Mouse (Mus musculus) brain, adult 2 months (tissue): Measurements from ENCODE around the gene Gm17387.
A peak's percentile ranks its signal among the peaks of the same experiment; 100 is the strongest.
"Not testable (repeated sequence)": the region's sequence is repeated elsewhere in the genome, so short reads cannot be mapped to it uniquely, and the experiment has no call there.

Experiments
- DNase-seq: peaks from one replicate; pipeline ENCODE4 v3.0.0; 2011; ENCODE audit warnings: low read depth, low spot score

Gene Gm17387

DNA sequence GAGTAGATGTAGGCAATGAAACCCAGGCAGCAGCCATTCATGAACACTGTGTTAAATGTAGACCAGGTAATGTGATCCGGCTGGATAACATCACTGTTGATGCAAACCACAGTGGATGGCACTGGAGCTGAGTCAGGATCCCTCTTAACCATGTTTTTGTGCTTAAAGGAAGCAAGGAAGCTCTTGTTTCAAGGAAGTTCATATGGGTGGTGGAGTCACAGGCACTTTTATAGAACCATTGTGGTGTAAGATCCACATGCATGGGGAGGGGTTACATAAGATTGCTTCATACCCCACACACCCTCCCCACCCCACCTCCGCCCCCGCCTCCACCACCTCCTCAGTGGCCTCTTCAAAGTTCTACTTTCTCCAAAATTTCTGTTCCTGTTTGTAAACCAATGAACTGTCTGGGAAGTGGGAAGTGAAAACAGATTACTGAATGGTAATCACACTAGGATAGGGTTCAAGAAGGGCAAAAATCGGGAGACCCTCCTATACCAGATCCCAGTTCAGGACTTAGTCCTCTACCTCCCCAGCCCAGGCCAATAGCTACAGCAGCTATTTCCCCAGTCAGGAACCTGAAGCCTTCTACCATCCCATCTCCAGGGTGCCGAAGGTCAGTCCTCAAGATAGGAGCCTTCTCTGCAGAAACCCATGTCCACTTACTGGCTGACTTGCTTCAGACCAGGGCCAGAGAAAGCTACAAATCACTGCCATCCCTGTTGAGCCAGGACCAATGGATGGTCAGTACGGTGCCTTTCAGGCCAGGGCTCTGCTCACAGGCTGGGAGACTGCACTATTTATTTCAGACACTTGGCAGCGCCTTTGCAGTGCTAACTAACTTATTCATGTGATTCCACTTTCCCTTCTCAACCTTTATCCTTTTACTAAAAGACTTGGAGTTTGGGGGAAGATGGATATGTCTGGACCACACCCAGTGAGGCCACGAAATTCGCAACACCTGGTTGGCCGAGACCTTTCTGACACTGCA, 11.9 kb upstream of the Gm17387 start:
- DNase-seq = no peak

DNA sequence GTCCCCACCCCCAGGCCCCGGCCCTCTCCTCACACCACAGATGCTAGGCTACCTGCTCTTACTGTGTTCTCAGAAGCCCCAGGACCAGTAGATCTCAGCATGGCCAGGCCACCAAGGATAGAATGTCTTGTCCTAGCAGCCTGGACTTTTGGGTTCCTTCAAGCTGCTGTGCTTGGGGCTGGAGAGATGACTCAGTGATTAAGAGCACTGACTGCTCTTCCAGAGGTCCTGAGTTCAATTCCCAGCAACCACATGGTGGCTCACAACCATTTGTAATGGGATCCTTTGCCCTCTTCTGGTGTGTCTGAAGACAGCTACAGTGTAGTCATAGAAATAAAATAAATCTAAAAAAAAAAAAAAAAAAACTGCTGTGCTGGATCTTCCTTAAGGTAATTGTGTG, 11.1 kb upstream of the Gm17387 start, which contains the start of gene Ifitm6:
Gene Ifitm6, minus strand, starts transcription at position 101 of the 400 bp plus-strand sequence.
- DNase-seq = not testable (repeated sequence)

DNA sequence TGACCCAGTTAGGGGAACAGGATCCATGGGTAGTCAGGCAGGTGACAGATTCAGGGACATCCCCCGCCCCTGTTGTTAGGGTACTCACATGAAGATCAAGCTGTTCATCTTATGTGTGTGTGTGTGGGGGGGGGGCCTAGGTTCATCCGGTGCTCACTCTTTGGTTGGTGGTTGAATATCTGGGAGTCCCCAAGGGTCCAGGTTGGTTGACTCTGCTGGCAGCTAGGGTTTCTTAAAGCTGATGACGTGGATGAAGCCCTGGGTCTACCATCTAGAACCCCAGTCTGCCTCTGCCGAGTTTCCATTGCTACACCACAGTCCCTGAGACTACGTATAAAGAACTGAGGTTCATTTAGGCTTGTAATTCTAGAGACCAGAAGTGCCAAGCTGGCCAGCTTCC, 9.9 kb upstream of the Gm17387 start:
- DNase-seq = no peak

DNA sequence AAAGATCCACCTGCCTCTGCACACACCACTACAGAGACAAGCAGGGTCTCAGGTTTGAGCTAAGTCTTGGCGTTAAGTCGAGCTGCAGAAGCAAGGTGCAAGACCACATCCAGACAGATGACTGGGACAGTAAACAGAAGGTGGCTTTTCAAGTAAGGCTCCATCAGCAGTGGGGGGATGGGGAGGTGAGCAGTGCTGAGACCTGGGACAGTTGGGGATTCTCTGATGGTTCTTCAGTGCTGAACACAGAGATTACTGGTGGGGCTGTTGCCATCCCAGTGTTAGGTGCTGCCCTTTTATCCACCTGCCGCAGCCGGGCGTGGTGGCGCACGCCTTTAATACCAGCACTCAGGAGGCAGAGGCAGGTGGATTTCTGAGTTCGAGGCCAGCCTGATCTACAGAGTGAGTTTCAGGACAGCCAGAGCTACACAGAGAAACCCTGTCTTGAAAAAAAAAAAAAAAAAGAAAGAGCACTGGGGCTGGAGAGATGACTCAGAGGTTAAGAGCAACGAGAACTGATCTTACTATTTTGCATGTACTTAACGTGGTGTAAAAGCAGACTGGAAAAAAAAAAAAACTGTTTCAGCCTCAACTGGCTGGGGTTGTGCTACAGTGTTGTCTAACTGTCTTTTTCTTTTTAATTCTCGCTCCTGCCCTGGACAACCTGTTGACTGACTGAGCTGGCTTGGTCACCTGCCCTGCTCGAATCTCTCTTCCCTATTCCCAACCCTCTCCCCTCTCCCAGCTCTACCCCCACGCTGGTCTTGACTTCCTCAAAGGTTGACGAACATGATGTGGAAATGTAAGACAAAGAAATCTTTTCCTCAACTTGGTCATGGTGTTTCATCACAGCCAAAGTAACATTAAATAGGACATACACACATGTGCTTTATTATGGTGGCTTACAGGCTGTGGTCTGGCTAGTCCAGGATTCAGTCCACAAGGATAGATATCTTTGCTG, 7.2 kb upstream of the Gm17387 start:
- no peak for DNase-seq

DNA sequence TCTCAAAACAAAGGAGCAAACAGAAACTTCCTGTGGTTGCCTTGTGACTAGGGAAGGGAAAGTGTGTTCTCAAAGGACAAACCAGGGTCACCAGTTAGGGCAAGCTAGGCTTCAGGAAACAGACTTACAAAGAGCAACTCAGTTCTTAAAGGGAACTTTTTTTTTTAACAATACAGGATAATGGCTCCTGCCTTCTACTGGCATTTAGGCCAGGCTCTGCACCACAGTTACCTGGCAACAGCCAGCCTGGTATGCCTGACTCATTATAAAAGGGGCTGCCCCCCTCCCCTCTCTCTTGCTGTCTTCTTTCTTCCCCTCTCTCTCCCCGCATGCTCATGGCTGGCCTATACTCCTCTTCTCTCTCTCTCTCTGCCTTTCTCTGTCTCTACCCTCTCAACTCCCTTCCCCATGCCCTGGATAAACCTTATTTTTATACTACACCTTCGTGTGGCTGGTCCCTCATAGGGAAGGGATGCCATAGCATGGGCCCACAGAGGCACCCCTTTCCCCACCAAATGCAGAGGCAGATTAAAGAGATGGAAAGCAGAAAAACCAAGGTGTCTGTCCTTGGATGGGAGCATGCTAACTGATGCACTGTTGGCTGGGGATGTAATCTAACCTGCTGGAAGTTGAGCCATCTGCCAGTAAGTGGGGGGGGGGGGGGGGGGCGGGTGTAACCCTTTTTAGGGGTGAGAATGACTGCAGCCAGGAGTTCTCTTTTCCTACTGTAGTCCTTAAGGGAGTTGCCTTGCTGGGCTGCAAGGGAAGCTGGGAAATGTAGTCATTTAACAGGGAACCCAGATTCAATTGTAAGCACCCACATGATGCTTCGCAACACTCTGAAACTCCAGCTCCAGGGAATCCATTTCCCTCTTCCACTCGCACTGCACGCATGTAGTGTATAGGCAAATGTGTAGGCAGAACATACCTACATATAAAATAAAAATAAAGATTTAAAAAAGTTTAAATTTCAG, 3.8 kb upstream of the Gm17387 start:
- DNase-seq = peak; percentile 47

DNA sequence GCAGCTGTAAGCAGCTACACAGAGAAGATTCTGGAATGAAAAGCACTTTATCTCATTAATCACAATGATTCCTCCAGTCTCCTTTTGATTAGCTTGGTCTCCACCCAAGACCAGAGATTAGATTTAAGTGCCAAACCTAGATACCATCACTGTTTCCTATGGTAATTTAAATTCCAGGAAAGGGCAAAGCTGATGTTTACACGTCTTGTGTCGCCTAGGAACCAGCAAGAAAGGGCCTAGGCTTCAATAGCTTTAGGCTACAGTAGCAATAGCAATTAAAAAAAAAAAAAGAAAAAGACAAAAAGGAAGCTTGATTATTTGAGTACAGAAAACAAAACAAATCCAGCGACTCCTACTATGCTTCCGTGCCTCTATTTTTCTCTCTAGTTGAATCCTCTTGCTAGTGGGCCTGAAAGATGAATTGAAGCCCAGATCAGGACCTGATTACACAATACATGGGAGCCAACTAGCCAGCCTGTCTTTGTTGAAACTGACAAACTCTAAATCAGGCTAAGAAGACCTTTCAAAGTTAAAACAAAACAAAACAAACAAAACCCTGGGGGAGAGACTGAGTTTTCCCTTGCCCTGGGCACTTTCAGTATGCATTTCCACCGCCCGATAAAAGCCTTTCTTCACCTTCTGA, 2.7 kb upstream of the Gm17387 start:
- no peak for DNase-seq

DNA sequence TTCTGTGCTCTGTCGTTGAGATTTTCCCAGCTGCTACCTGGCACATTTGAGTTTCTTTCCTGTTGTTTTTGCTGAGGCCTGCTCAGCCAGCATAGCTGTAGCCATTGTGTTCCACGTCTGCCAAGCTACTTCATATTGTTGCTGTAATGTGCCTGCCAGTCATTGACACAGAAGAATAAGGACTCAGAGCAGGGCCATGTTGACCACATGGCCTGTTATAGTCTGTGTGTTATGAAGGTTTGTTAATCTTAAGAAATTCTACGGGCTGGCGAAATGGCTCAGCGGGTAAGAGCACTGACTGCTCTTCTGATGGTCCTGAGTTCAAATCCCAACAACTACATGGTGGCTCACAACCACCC, 2.2 kb upstream of the Gm17387 start:
- DNase-seq = no peak

DNA sequence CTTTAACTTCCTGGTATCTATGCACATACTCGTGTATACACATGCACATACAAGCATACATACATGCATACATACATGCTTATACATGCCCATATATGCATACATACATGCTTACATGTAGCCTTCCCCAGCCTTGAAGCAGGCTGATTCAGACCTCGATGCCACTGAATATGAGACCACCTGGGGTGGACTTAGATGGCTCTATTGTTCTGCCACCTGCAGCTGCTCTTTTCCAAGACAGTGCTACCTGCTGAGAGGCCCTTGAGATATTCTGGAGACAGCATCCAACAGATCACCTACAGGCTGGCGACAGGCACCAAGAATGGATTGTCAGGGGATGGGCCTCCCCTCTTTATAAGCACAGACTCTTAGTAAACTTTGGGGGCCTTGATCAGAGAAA, 1.5 kb downstream of the Gm17387 start:
- no peak for DNase-seq

DNA sequence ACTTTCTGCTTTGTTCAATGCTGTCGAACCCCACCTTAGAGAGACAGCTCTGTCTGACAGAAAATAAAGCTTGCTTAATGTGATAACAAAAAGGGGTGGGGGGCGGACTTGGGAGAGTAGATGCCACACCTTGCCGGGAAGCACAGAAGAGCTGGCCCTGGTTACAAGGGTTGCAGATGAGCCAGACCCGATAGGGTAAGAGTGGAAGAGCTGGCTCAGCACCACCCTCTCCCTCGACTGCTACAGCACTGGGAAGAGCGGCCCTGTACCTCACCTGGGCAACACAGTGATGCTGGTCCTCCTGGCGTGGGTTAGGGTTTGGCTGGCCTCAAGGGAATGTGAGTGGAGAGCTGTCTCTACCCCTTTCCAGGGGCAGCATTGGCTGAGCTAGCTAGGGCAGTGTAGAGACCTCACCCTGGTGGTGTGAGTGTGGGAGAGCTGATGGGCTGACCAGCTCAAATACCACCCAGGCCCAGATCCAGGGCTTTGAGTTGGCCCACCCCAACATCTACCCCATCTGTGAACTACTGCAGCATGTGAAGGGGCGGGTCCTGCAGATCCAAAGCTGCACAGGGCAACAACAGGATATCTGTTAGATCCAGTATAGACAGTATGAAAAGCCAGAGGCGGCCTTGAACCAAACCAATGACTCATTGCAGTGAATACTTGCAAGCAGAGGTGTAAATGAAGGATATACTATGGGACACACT, 3.7 kb downstream of the Gm17387 start:
- DNase-seq = no peak

DNA sequence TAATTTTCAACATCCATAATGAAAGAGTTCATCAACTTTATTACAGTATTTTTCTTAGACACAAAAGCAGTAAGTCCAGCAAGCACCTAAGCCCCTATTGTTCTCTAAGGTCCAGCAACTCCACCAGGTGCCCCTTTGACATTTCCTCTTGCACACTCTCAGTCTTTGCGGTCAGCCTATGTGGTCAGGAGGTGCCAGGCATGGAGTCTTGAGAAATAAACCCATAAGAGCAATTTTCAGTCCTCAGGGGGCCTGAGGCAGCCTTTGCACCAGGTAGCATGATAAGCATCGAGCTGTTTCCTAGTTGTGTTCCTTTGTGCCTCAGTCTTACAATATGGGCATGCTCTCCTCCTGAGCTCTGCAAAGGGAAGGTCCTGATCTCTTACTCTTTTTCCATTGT, 7.7 kb downstream of the Gm17387 start:
- not testable (repeated sequence) for DNase-seq

DNA sequence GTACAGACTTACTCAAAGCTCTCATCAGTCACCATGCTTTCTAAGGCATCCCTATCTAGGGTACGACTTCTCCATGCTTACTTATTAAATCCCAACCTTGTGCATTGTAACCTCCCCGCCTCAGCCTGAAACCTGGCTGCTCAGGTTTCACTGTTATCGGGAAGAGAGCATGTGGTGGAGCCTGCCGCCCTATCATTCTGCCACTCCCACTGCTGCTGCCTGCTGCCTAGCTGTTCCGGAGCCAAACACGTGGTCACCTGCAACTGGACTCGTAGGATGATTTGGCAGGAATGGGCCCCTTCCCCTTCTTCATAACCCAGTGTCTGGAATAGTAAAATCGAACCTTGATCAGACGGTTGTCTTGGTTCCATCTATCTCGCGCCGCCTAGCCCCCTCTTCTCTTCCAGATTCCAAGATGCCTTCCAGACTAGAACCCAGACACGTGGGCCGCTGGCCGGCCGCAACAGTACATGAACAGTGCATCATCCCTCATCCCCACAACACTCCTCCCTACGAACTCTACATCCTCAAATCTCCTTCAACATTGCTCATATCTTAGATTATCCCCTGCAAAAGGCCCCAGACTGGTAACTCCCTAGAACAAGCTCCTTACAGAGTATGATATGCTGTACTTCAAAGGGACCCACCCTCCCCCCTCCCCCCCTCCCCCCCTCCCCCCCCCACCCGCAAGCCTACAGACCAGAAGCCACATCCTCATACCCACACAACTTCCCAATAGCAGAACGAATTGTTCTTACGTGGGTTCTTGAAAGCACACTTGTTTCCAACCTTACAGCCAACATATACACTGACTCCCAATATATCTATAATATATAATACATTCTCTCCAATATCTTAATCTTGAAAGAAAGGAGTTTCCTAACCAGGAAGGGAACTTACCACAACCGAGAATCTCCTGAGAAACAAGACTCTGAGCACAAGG, 9.4 kb downstream of the Gm17387 start:
- DNase-seq = no peak

DNA sequence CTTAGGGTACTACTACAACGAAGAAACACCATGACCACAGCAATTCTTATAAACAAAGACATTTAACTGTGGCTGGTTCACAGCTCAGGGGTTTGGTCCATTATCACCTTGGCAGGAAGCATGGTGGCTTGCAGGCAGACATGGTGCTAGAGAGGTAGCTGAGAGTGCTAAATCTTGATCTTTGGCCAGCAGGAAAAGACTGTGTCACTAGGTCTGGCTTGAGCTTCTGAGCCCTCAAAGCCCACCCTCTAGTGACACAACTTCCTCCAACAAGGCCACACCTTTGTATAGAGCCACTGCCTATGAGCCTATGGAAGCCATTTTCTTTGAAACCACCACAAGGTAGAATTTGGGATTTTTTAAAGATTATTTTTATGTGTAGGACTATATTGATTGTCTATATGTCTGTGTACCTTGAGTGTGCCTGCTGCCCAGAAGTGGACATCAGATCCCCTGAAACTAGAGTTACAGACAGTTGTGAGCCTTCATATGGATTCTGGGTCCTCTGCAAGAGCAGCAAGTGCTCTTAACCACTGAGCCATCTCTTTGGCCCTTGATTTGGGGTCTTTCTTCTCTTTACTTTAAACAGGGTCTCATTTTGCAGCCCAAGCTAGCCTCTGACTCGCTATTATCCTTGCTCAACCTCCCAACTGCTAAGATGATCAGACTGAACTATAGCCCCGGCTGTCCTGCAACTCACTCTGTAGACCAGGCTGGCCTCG, 10.6 kb downstream of the Gm17387 start:
- DNase-seq = no peak

DNA sequence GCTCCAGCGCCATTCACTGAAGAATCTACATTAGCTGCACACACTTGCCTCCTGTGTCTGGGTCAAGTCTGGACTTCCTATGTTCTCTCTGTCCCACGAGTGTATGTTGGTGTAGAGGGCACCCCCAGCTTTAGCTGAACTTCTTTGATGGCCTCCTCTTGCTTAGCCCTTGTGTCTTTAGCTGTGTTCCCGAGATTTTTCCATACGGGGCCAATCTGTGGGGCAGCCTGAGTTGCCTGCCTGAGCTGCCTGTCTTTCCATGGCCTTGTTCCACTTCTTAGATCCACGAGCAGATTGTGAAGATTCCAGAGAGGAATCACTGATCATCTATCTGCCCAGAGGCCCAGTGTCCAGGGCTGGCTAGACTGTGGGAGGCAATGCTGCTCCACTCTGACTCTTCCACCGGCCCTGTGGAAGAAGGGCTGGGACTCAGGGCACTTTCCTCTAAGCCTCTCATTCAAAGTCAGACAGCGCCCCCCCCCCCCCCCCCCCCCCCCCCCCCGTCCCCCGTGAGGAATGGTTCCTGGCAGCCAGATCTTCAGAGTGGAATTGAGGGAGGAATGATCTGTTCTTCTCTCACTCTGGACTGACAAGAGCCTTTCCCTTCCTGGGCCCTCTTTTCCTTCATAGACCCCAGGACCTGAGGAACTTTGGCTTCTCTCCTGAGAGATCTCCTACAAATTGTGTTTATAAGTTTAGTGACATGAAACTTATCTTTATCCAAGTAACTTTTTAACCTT, 12.1 kb downstream of the Gm17387 start:
- DNase-seq = no peak

DNA sequence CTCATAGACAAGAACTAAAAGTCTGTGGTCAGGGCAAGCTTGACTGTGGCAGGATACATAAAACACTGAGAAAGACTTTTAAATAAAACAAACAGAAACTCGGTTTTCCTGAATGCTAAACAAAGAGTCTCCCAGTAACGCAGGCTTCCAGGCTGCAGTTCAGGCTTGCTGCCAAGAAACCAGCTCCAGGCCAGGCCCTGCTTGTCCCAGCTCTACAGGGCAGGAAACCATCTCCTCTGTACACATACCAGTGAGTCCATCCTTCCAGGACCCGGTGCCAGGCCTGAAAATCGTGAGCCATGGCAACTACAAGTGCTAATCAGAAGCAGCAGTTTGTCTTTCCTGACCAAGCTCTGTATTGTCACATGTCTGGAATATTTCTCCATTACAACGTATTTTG, 12.7 kb downstream of the Gm17387 start:
- DNase-seq = peak; percentile 42

DNA sequence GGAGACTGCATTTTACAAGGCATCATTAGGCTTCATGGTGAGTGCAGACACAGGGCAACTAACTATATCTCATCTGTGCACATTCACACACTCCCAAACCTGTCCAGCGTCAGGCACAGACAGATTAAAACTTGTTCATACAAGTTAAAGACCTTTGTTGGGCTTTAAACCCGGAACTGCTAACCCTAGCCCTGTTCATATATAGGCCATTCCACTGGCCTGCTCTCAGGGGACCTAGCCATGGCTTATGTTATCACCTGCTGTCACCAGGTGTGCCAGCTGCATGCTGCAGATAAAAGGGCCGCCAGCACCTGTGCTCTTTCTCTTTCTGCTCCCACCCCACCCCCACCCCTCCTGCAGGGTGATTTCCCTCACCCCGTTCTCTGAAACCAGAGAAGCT, 13.6 kb downstream of the Gm17387 start:
- no peak for DNase-seq

DNA sequence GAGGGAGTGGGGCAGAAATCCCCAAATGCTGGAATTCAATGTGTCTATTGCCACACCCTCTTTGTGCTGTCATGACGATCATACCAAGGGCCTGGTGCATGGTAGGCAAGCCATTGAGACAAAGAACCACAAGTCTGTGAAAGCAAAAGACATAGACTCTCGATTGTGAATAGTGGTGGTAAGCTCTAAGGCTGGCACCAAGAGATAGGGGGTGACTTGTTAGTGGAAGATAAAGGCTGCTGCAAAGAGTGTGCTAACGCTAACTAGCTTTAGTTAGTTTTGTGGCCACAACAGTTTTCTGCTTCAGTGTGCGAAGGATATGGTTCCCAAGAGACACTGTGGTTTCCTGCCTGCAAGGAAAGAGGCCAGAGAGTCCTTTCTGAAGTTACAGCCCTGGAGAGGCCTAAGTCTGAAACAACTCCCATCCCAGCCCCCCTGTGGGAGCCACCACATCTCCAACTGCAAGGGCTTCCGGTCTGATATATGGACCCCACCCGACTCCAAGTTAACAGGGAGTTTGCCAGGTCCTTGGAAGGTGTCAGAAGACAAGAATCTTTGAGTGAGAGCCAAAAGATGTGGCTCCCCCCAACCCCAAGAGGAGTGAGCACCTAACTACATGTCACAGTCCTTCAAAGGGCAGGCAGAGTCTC, 18.1 kb downstream of the Gm17387 start:
- no peak for DNase-seq
